Mouse (Mus musculus): ENCODE results near the gene Megf9. TPM values are rescaled to one million over a fixed set of nuclear protein-coding genes. Genes with fewer than 3 reads are reported as not detected.

Gene Megf9
- polyA plus RNA-seq, 1 experiment: 2.6 TPM

GRCm38 (mm10) chr4:70545869-70546542 lies 11.2 kb upstream of the Megf9 start:
- no peaks in the 10 kb centered on the region for H3K27me3 ChIP-seq (ENCODE audit: control insufficient read depth, insufficient read depth, insufficient read length)
- TF ChIP-seq MYOG (IDR thresholded peaks at IDR 0.05; ENCODE audit: control insufficient read depth in 1 of 3, insufficient read depth in 1 of 3, insufficient read length in 2 of 3, low read depth in 2 of 3) (no peak), USF1 (IDR thresholded peaks at IDR 0.05; ENCODE audit: low read depth) (no peak), TCF12 (IDR thresholded peaks at IDR 0.05; ENCODE audit: insufficient read depth, poor library complexity, severe bottlenecking) (no peak), POLR2AphosphoS2 (IDR thresholded peaks at IDR 0.05; ENCODE audit: insufficient read length, low read depth) (no peak), MAX (IDR thresholded peaks at IDR 0.05; ENCODE audit: low read depth) (no peak), E2F4 (IDR thresholded peaks at IDR 0.05; ENCODE audit: insufficient read depth) (no peak), MYOD1 (IDR thresholded peaks at IDR 0.05; ENCODE audit: control insufficient read depth in 1 of 3, insufficient read length in 2 of 3, low read depth in 2 of 3) (no peak), REST (IDR thresholded peaks at IDR 0.05; ENCODE audit: insufficient read depth, insufficient read length) (no peak), TCF3 (IDR thresholded peaks at IDR 0.05; ENCODE audit: insufficient read length, low read depth) (no peak), SRF (IDR thresholded peaks at IDR 0.05; ENCODE audit: control insufficient read depth, insufficient read length, low read depth) (no peak), POLR2A (IDR thresholded peaks at IDR 0.05; ENCODE audit: insufficient read length, low read depth) (no peak), CEBPB (IDR thresholded peaks at IDR 0.05; ENCODE audit: insufficient read depth, poor library complexity, severe bottlenecking) (no peak)
- no peak overlapping the region for H3K4me2 ChIP-seq (ENCODE audit: low read depth)
- H3ac ChIP-seq (ENCODE audit: control insufficient read depth, insufficient read length): no peak overlapping the region
- H3K36me3 ChIP-seq (ENCODE audit: control insufficient read depth, insufficient read depth): no peaks in the 10 kb centered on the region
- no peaks in the 10 kb centered on the region for H3K79me2 ChIP-seq (ENCODE audit: control insufficient read depth, insufficient read depth)
- no peak overlapping the region for H3K4me3 ChIP-seq

- H3K27me3 ChIP-seq (ENCODE audit: control insufficient read depth, insufficient read depth, insufficient read length): no peaks in the 10 kb centered on the region
- H3K79me2 ChIP-seq (ENCODE audit: control insufficient read depth, insufficient read depth): no peaks in the 10 kb centered on the region
- H3K4me3 ChIP-seq: no peak overlapping the region
- H3K36me3 ChIP-seq (ENCODE audit: control insufficient read depth, insufficient read depth): no peaks in the 10 kb centered on the region
- no peak overlapping the region for H3ac ChIP-seq (ENCODE audit: control insufficient read depth, insufficient read length)
- TF ChIP-seq MYOD1 (IDR thresholded peaks at IDR 0.05; ENCODE audit: control insufficient read depth in 1 of 3, insufficient read length in 2 of 3, low read depth in 2 of 3): no peak
- TF ChIP-seq POLR2AphosphoS2 (IDR thresholded peaks at IDR 0.05; ENCODE audit: insufficient read length, low read depth): no peak
- TF ChIP-seq SRF (IDR thresholded peaks at IDR 0.05; ENCODE audit: control insufficient read depth, insufficient read length, low read depth): no peak
- no peak for TF ChIP-seq POLR2A (IDR thresholded peaks at IDR 0.05; ENCODE audit: insufficient read length, low read depth)
- no peak overlapping the region for H3K4me2 ChIP-seq (ENCODE audit: low read depth)
Measured at GRCm38 (mm10) chr4:70544390-70544789, 9.6 kb upstream of the Megf9 start.

- Histone ChIP-seq H3ac (ENCODE audit: control insufficient read depth, insufficient read length) (no peak overlapping the region), H3K4me2 (ENCODE audit: low read depth) (no peak overlapping the region), H3K36me3 (ENCODE audit: control insufficient read depth, insufficient read depth) (no peaks in the 10 kb centered on the region), H3K4me3 (no peak overlapping the region), H3K27me3 (ENCODE audit: control insufficient read depth, insufficient read depth, insufficient read length) (no peaks in the 10 kb centered on the region), H3K79me2 (ENCODE audit: control insufficient read depth, insufficient read depth) (no peaks in the 10 kb centered on the region)
- TF ChIP-seq MYOD1 (IDR thresholded peaks at IDR 0.05; ENCODE audit: control insufficient read depth in 1 of 3, insufficient read length in 2 of 3, low read depth in 2 of 3) (no peak), POLR2AphosphoS2 (IDR thresholded peaks at IDR 0.05; ENCODE audit: insufficient read length, low read depth) (no peak), E2F4 (IDR thresholded peaks at IDR 0.05; ENCODE audit: insufficient read depth) (no peak), CEBPB (IDR thresholded peaks at IDR 0.05; ENCODE audit: insufficient read depth, poor library complexity, severe bottlenecking) (no peak), SRF (IDR thresholded peaks at IDR 0.05; ENCODE audit: control insufficient read depth, insufficient read length, low read depth) (no peak)
Measured at GRCm38 (mm10) chr4:70542387-70542786, 7.6 kb upstream of the Megf9 start.

- H3ac ChIP-seq (ENCODE audit: control insufficient read depth, insufficient read length): no peak overlapping the region
- no peak overlapping the region for H3K4me2 ChIP-seq (ENCODE audit: low read depth)
- H3K79me2 ChIP-seq (ENCODE audit: control insufficient read depth, insufficient read depth): no peaks in the 10 kb centered on the region
- H3K4me3 ChIP-seq: no peak overlapping the region
- H3K27me3 ChIP-seq (ENCODE audit: control insufficient read depth, insufficient read depth, insufficient read length): no peaks in the 10 kb centered on the region
- no peaks in the 10 kb centered on the region for H3K36me3 ChIP-seq (ENCODE audit: control insufficient read depth, insufficient read depth)
- TF ChIP-seq CEBPB (IDR thresholded peaks at IDR 0.05; ENCODE audit: insufficient read depth, poor library complexity, severe bottlenecking): no peak
- TF ChIP-seq POLR2A (IDR thresholded peaks at IDR 0.05; ENCODE audit: insufficient read length, low read depth): no peak
- no peak for TF ChIP-seq SRF (IDR thresholded peaks at IDR 0.05; ENCODE audit: control insufficient read depth, insufficient read length, low read depth)
- no peak for TF ChIP-seq POLR2AphosphoS2 (IDR thresholded peaks at IDR 0.05; ENCODE audit: insufficient read length, low read depth)
- no peak for TF ChIP-seq TCF12 (IDR thresholded peaks at IDR 0.05; ENCODE audit: insufficient read depth, poor library complexity, severe bottlenecking)
- no peak for TF ChIP-seq MYOG (IDR thresholded peaks at IDR 0.05; ENCODE audit: control insufficient read depth in 1 of 3, insufficient read depth in 1 of 3, insufficient read length in 2 of 3, low read depth in 2 of 3)
- no peak for TF ChIP-seq MAX (IDR thresholded peaks at IDR 0.05; ENCODE audit: low read depth)
- TF ChIP-seq REST (IDR thresholded peaks at IDR 0.05; ENCODE audit: insufficient read depth, insufficient read length): no peak
- no peak for TF ChIP-seq USF1 (IDR thresholded peaks at IDR 0.05; ENCODE audit: low read depth)
- TF ChIP-seq TCF3 (IDR thresholded peaks at IDR 0.05; ENCODE audit: insufficient read length, low read depth): no peak
- no peak for TF ChIP-seq E2F4 (IDR thresholded peaks at IDR 0.05; ENCODE audit: insufficient read depth)
- no peak for TF ChIP-seq MYOD1 (IDR thresholded peaks at IDR 0.05; ENCODE audit: control insufficient read depth in 1 of 3, insufficient read length in 2 of 3, low read depth in 2 of 3)
Measured at GRCm38 (mm10) chr4:70540743-70541142, 5.9 kb upstream of the Megf9 start.

Measured in myocyte (in vitro differentiated cells).